Mouse (Mus musculus) stomach, postnatal 0 days (tissue): Measurements from ENCODE around the gene Pcnx3. TPM values are rescaled to one million over a fixed set of nuclear protein-coding genes. Genes with fewer than 3 reads are reported as not detected.

Experiments
- ATAC-seq: fragments of 200-750 bp; cut with Nextera tagmentation; 2 replicates; pipeline ENCODE4 v1.8.0; 2017; ENCODE audit not compliant: low FRiP score, low TSS enrichment
- DNase-seq: peaks from one replicate; pipeline ENCODE4 v3.0.0-alpha.2; 2016; ENCODE audit warnings: low spot score
- H3K27ac ChIP-seq: fragments of 300-500 bp; sonication (generic); replicated peaks from 2 replicates; pipeline ENCODE4 v1.5.1; 2014; ENCODE audit warnings: mild to moderate bottlenecking, control low read depth
- H3K27me3 ChIP-seq: fragments of 300-500 bp; sonication (generic); 2 replicates; pipeline ENCODE4 v1.6.1; 2014; ENCODE audit warnings: low read length; ENCODE audit not compliant: control insufficient read depth, insufficient read depth
- H3K36me3 ChIP-seq: fragments of 300-500 bp; sonication (generic); 2 replicates; pipeline ENCODE4 v1.6.1; 2014; ENCODE audit warnings: low read length, mixed read lengths; ENCODE audit not compliant: control insufficient read depth, insufficient read depth
- H3K4me1 ChIP-seq: fragments of 300-500 bp; sonication (generic); replicated peaks from 2 replicates; pipeline ENCODE4 v1.6.1; 2014; ENCODE audit warnings: antibody characterized with exemption; ENCODE audit not compliant: control insufficient read depth, insufficient read depth
- H3K4me2 ChIP-seq: fragments of 300-500 bp; sonication (generic); replicated peaks from 2 replicates; pipeline ENCODE4 v1.6.1; 2014; ENCODE audit warnings: low read depth, mild to moderate bottlenecking, control low read depth, moderate library complexity
- H3K4me3 ChIP-seq: fragments of 300-500 bp; sonication (generic); 2 replicates; pipeline ENCODE4 v1.5.1; 2014; ENCODE audit warnings: low read depth, low read length, control low read depth
- H3K9ac ChIP-seq: fragments of 300-500 bp; sonication (generic); 2 replicates; pipeline ENCODE4 v1.6.1; 2014; ENCODE audit warnings: mild to moderate bottlenecking, low read length, control low read depth, mixed read lengths
- H3K9me3 ChIP-seq: fragments of 300-500 bp; sonication (generic); 2 replicates; pipeline ENCODE4 v1.6.1; 2016; ENCODE audit warnings: low read length; ENCODE audit not compliant: control insufficient read depth
- CTCF ChIP-seq: IDR thresholded peaks from 2 replicates; pipeline ENCODE4 v1.5.1; 2016; ENCODE audit warnings: antibody characterized with exemption, low read depth, mild to moderate bottlenecking, moderate library complexity
- EP300 ChIP-seq: optimal IDR thresholded peaks from 2 replicates; pipeline ENCODE3; 2016; ENCODE audit warnings: antibody characterized with exemption
- WGBS: fragments of 180-500 bp; shearing (Covaris S2); extraction: QIAGEN DNeasy Blood & Tissue Kit; methylation state at CpG from one replicate; pipeline ENCODE4 v1.1.7; 2014; 5-methylcytosine and 5-hydroxymethylcytosine counted together
- polyA plus RNA-seq: library from polyadenylated mRNA; unstranded; fragments of >200 nt; fragmentation: Nextera tagmentation; extraction: Ambion mirVana; gene quantifications from 2 replicates; pipeline ENCODE4 v1.2.1, GENCODE M21; 2015

The Pcnx3 gene
- polyA plus RNA-seq, 1 experiment from 2014 or later, result 6.5 TPM

DNA sequence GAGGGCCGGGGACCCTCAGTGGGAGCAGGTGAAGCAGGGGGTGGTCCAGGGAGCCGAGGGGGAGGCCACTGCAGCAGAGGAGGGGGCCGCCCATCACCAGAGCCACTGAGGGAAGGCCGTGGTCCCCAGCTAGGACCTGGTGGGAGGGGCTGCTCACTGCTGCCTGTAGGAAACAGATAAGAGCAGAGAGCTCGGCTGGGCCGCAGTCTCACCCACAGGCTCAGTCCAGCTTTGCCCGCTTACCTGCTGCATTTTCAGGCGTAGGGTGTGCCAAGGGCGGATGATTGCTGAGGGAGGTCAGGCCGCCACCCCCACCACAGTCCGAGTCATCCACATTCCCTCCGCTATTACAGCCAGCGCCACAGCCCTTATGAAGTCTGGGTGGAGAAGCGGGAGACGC is 23.2 kb downstream of the Pcnx3 start:
- Histone ChIP-seq H3K4me1 (peaks cover 5% of the 10 kb centered on the region; the same call in 1 of the 2 replicates), H3K27me3 (no peaks in the 10 kb centered on the region), H3K36me3 (peaks cover 17% of the 10 kb centered on the region), H3K27ac (no peak overlapping the region), H3K4me2 (no peak overlapping the region), H3K4me3 (no peak overlapping the region), H3K9me3 (no peaks in the 10 kb centered on the region), H3K9ac (no peak overlapping the region)
- no peak for TF ChIP-seq EP300
- no peak for TF ChIP-seq CTCF
- ATAC-seq (no peak; the same call in 1 of the 2 replicates), DNase-seq (peak; percentile 44)
- whole genome bisulfite sequencing, result 74% methylated on average over 14 of the region's 15 CpGs

- no peak overlapping the region for H3K4me2 ChIP-seq
- peaks cover 5% of the 10 kb centered on the region; the same call in 1 of the 2 replicates for H3K4me1 ChIP-seq
- ATAC-seq (no peak), DNase-seq (no peak)
- TF ChIP-seq EP300 (no peak), CTCF (no peak)
- 93% methylated on average over 10 of the region's 10 CpGs for WGBS
- H3K9me3 ChIP-seq, result no peaks in the 10 kb centered on the region
- H3K4me3 ChIP-seq, result no peak overlapping the region
- H3K27me3 ChIP-seq, result no peaks in the 10 kb centered on the region
- no peak overlapping the region; the same call in 1 of the 2 replicates for H3K9ac ChIP-seq
- H3K36me3 ChIP-seq, result peaks cover 17% of the 10 kb centered on the region
- no peak overlapping the region for H3K27ac ChIP-seq
These were observed 23.9 kb downstream of the Pcnx3 start for GRCm38 (mm10) chr19:5664669-5665257.

- H3K4me3 ChIP-seq, result peak within 1 kb of the TSS; percentile 53
- ATAC-seq (peak; percentile 92), DNase-seq (peak; percentile 96)
- TF ChIP-seq CTCF, result peak; percentile 37; the same call in 1 of the 2 replicates
- peak; percentile 54 for TF ChIP-seq EP300
- H3K9ac ChIP-seq, result peak within 1 kb of the TSS; percentile 68
- H3K4me1 ChIP-seq, result peaks cover 5% of the 10 kb centered on the region; the same call in 1 of the 2 replicates
- H3K27me3 ChIP-seq, result no peaks in the 10 kb centered on the region
- H3K9me3 ChIP-seq, result no peaks in the 10 kb centered on the region
- peaks cover 14% of the 10 kb centered on the region for H3K36me3 ChIP-seq
- H3K27ac ChIP-seq, result peak within 1 kb of the TSS; percentile 87
- peak within 1 kb of the TSS; percentile 62 for H3K4me2 ChIP-seq
- WGBS, result 1% methylated on average over 30 of the region's 32 CpGs
These were observed 25.5 kb downstream of the Pcnx3 start, which contains the start of gene Sipa1 for GRCm38 (mm10) chr19:5662981-5663913. Sipa1 (minus strand) TSS chr19:5663707.

GRCm38 (mm10) chr19:5662310-5662709 is 26.4 kb downstream of the Pcnx3 start:
- 69% methylated on average over 8 of the region's 8 CpGs for WGBS
- peak overlapping the region; percentile 53 for H3K4me3 ChIP-seq
- DNase-seq (no peak), ATAC-seq (no peak)
- peak overlapping the region; percentile 62 for H3K4me2 ChIP-seq
- no peaks in the 10 kb centered on the region for H3K9me3 ChIP-seq
- H3K27ac ChIP-seq, result peak overlapping the region; percentile 87
- peaks cover 14% of the 10 kb centered on the region for H3K36me3 ChIP-seq
- TF ChIP-seq EP300, result no peak
- peak overlapping the region; percentile 68; the same call in 1 of the 2 replicates for H3K9ac ChIP-seq
- no peaks in the 10 kb centered on the region for H3K27me3 ChIP-seq
- H3K4me1 ChIP-seq, result peaks cover 5% of the 10 kb centered on the region; the same call in 1 of the 2 replicates

DNA sequence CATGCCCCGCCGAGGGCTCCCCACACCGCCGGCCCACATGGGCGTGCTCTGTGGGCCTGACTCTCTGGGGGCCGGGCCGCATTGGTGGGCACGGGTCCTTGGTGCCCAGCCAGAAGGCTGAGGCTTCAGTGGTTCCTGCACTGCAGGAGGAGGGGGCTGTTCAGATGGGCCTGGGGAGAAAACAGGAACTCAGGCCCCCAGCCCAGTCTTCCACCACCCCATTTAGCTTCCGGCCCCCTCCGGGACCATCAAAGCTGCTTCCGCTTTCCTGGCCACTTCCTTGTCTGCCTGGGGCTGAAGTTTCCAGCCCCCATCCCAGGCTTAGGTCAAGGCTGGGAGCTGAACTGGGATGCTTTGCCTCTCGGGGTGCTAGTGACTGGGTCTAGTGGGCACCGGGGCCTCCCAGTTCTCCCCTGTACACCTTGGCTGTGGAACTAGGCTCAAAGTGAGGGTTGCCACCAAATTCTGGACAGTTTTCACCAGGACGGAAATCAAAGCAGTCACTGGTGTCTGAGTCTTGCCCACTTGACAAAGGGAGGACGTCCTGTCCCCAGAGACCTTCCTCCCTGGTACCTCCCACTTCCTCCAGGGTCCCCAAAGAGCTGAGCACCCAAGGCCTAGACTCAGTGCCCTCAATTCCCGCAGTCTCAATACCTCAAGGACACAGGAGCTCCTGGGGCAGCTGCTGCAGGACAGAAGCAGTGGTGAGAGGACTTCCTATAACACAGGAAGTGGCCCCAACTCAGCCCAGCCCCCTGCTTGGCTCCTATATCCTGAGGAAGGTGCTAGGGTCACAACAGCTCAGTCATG is 27.6 kb downstream of the Pcnx3 start:
- 76% methylated on average over 16 of the region's 16 CpGs for WGBS
- no peak for DNase-seq
- Histone ChIP-seq H3K9ac (no peak overlapping the region), H3K4me2 (peak overlapping the region; percentile 31; the same call in 1 of the 2 replicates), H3K4me1 (peaks cover 5% of the 10 kb centered on the region; the same call in 1 of the 2 replicates), H3K36me3 (peaks cover 4% of the 10 kb centered on the region), H3K4me3 (peak overlapping the region; percentile 4; the same call in 1 of the 2 replicates), H3K9me3 (no peaks in the 10 kb centered on the region), H3K27me3 (no peaks in the 10 kb centered on the region), H3K27ac (peak overlapping the region; percentile 45; the same call in 1 of the 2 replicates)
- TF ChIP-seq EP300, result no peak
- TF ChIP-seq CTCF, result no peak
- ATAC-seq, result no peak
